Mouse (Mus musculus): ENCODE data around the gene Jmjd8.
A peak's percentile ranks its signal among the peaks of the same experiment; 100 is the strongest.

Jmjd8 gene

GRCm38 (mm10) chr17:25832436-25833290, 4.0 kb downstream of the Jmjd8 start:
- peak; percentile 99 for DNase-seq (ENCODE audit: low spot score in 2 of 2)

- peak; percentile 90 to 94 for DNase-seq (ENCODE audit: low spot score in 2 of 2)
These were observed 4.6 kb downstream of the Jmjd8 start, which contains the start of gene Stub1 for GRCm38 (mm10) chr17:25833291-25833663. Stub1 (minus strand) TSS chr17:25833404.

GRCm38 (mm10) chr17:25833961-25834594, 5.4 kb downstream of the Jmjd8 start:
- no peak for DNase-seq (ENCODE audit: low spot score in 2 of 2)

- no peak for DNase-seq (ENCODE audit: low spot score in 2 of 2)
These were observed 6.0 kb downstream of the Jmjd8 start for GRCm38 (mm10) chr17:25834595-25835222.

- DNase-seq (ENCODE audit: low spot score in 2 of 2): no peak
These were observed 6.6 kb downstream of the Jmjd8 start for GRCm38 (mm10) chr17:25835301-25835700.

GRCm38 (mm10) chr17:25835816-25836215, 7.1 kb downstream of the Jmjd8 start:
- DNase-seq (ENCODE audit: low spot score in 2 of 2): no peak

- no peak for DNase-seq (ENCODE audit: low spot score in 2 of 2)
These were observed 7.9 kb downstream of the Jmjd8 start for GRCm38 (mm10) chr17:25836397-25837075.

GRCm38 (mm10) chr17:25837076-25837410, 8.4 kb downstream of the Jmjd8 start, which contains the start of gene Rhbdl1:
Rhbdl1 (minus strand) TSS chr17:25837295.
- DNase-seq (ENCODE audit: low spot score in 2 of 2): peak in 1 of 2 experiments; percentile 65

- DNase-seq (ENCODE audit: low spot score in 2 of 2): no peak
These were observed 8.9 kb downstream of the Jmjd8 start for GRCm38 (mm10) chr17:25837533-25837932.

GRCm38 (mm10) chr17:25838904-25839303, 10.2 kb downstream of the Jmjd8 start:
- no peak for DNase-seq (ENCODE audit: low spot score in 2 of 2)

GRCm38 (mm10) chr17:25839455-25840235, 11.0 kb downstream of the Jmjd8 start:
- no peak for DNase-seq (ENCODE audit: low spot score in 2 of 2)

- no peak for DNase-seq (ENCODE audit: low spot score in 2 of 2)
These were observed 11.9 kb downstream of the Jmjd8 start for GRCm38 (mm10) chr17:25840519-25840918.

- no peak for DNase-seq (ENCODE audit: low spot score in 2 of 2)
These were observed 12.6 kb downstream of the Jmjd8 start, which contains the start of gene Gm20683 for GRCm38 (mm10) chr17:25841117-25841880. Gm20683 (minus strand) TSS chr17:25841763.

GRCm38 (mm10) chr17:25842509-25842908, 13.8 kb downstream of the Jmjd8 start:
- DNase-seq (ENCODE audit: low spot score in 2 of 2): no peak

- no peak for DNase-seq (ENCODE audit: low spot score in 2 of 2)
These were observed 14.5 kb downstream of the Jmjd8 start for GRCm38 (mm10) chr17:25843122-25843521.

GRCm38 (mm10) chr17:25843636-25844395, 15.1 kb downstream of the Jmjd8 start:
- DNase-seq (ENCODE audit: low spot score in 2 of 2): no peak

- peak; percentile 92 to 96 for DNase-seq (ENCODE audit: low spot score in 2 of 2)
These were observed 15.8 kb downstream of the Jmjd8 start, which contains the start of gene Rhot2 for GRCm38 (mm10) chr17:25844396-25844901. Rhot2 (minus strand) TSS chr17:25844851.

GRCm38 (mm10) chr17:25860229-25860628, 31.6 kb downstream of the Jmjd8 start:
- no peak for DNase-seq (ENCODE audit: low spot score in 2 of 2)

Measured in urinary bladder, postnatal 4 days (tissue).